Mouse (Mus musculus) spleen, adult 2 months (tissue): ENCODE data around the gene Lrrc23. TPM values are rescaled to one million over a fixed set of nuclear protein-coding genes. Genes with fewer than 3 reads are reported as not detected.

Experiments used
- DNase-seq, 2 experiments: peaks; one replicate each; pipeline versions ENCODE4 v3.0.0 to v3.0.0-alpha.2; 2012 to 2021; ENCODE audit warnings: low spot score in 2 of 2, low read depth in 1 of 2
- H3K27ac ChIP-seq: fragments of 200-500 bp; 2 replicates; pipeline ENCODE4 v1.5.1; 2012; ENCODE audit warnings: low read length, inconsistent platforms; ENCODE audit not compliant: insufficient read depth
- H3K27me3 ChIP-seq: fragments of 200-500 bp; 2 replicates; pipeline ENCODE4 v1.6.1; 2012; ENCODE audit warnings: mild to moderate bottlenecking, moderate library complexity, low read length, inconsistent platforms; ENCODE audit not compliant: control insufficient read depth, insufficient read depth
- H3K36me3 ChIP-seq: fragments of 200-500 bp; 2 replicates; pipeline ENCODE4 v1.6.1; 2012; ENCODE audit warnings: mild to moderate bottlenecking, low read length, inconsistent platforms; ENCODE audit not compliant: control insufficient read depth, insufficient read depth
- H3K4me1 ChIP-seq: fragments of 200-500 bp; 2 replicates; pipeline ENCODE4 v1.6.1; 2011; ENCODE audit warnings: inconsistent platforms; ENCODE audit not compliant: control insufficient read depth, insufficient read depth, insufficient read length
- H3K4me3 ChIP-seq: fragments of 200-500 bp; 2 replicates; pipeline ENCODE4 v1.5.1; 2011; ENCODE audit warnings: mild to moderate bottlenecking, inconsistent platforms; ENCODE audit not compliant: insufficient read depth, insufficient read length; ENCODE audit errors: extremely low read depth
- CTCF ChIP-seq: fragments of 200-500 bp; IDR thresholded peaks from 2 replicates; pipeline ENCODE4 v1.5.1; 2011; ENCODE audit warnings: mild to moderate bottlenecking, inconsistent platforms; ENCODE audit not compliant: insufficient read depth, insufficient read length, insufficient replicate concordance; ENCODE audit errors: extremely low read depth
- POLR2A ChIP-seq: fragments of 200-500 bp; IDR thresholded peaks from 2 replicates; pipeline ENCODE4 v1.6.1; 2011; ENCODE audit warnings: low read depth, low read length, inconsistent platforms
- WGBS: fragments of 180-500 bp; shearing (Covaris S2); methylation state at CpG from one replicate; pipeline ENCODE4 v1.1.7; 2018; 5-methylcytosine and 5-hydroxymethylcytosine counted together
- polyA plus RNA-seq: library from polyadenylated mRNA; depleted of rRNA; stranded (reverse); fragments of >200 nt; gene quantifications from 2 replicates; pipeline ENCODE4 v1.2.3, GENCODE M21; 2012

The Lrrc23 gene
- polyA plus RNA-seq, 1 experiment = 1.8 TPM

GRCm38 (mm10) chr6:124757351-124757880 lies 22.1 kb downstream of the Lrrc23 start:
- DNase-seq = no peak
- Histone ChIP-seq H3K27me3 (no peaks in the 10 kb centered on the region), H3K36me3 (no peaks in the 10 kb centered on the region), H3K4me1 (no peaks in the 10 kb centered on the region; the same call in 1 of the 2 replicates), H3K27ac (0 out of 2 replicates have a peak overlapping the region, but pooled peaks have one; percentile 11), H3K4me3 (peak overlapping the region; percentile 91; the same call in 1 of the 2 replicates)
- TF ChIP-seq POLR2A (no peak), CTCF (no peak)
- 42% methylated on average over 5 of the region's 5 CpGs for WGBS

- Histone ChIP-seq H3K27me3 (no peaks in the 10 kb centered on the region), H3K4me3 (peak overlapping the region; percentile 91), H3K4me1 (no peaks in the 10 kb centered on the region; the same call in 1 of the 2 replicates), H3K27ac (peak overlapping the region; percentile 63), H3K36me3 (no peaks in the 10 kb centered on the region)
- peak in 1 of 2 experiments; percentile 55 for DNase-seq
- TF ChIP-seq CTCF (no peak), POLR2A (no peak)
- 5% methylated on average over 48 of the region's 54 CpGs for WGBS
These were observed 22.7 kb downstream of the Lrrc23 start for GRCm38 (mm10) chr6:124756652-124757350.

GRCm38 (mm10) chr6:124755831-124756595 lies 23.5 kb downstream of the Lrrc23 start, which contains the start of the genes Gm45234 and Atn1:
Gm45234 (minus strand) TSS chr6:124756021.
Atn1 (minus strand) TSS chr6:124756524.
- peak in 1 of 2 experiments; percentile 11 for DNase-seq
- Histone ChIP-seq H3K36me3 (no peaks in the 10 kb centered on the region), H3K4me3 (peak within 1 kb of the TSS; percentile 91), H3K4me1 (no peaks in the 10 kb centered on the region; the same call in 1 of the 2 replicates), H3K27me3 (no peaks in the 10 kb centered on the region), H3K27ac (peak within 1 kb of the TSS; percentile 63)
- TF ChIP-seq CTCF (no peak), POLR2A (no peak)
- 2% methylated on average over 70 of the region's 100 CpGs for WGBS

GRCm38 (mm10) chr6:124755306-124755705 lies 24.2 kb downstream of the Lrrc23 start:
- WGBS = 43% methylated on average over 3 of the region's 3 CpGs
- H3K27ac ChIP-seq = no peak overlapping the region

GRCm38 (mm10) chr6:124753861-124754260 lies 25.7 kb downstream of the Lrrc23 start:
- WGBS = 89% methylated on average over 2 of the region's 2 CpGs
- Histone ChIP-seq H3K27ac (no peak overlapping the region), H3K4me3 (no peak overlapping the region), H3K36me3 (peaks cover 4% of the 10 kb centered on the region; the same call in 1 of the 2 replicates), H3K4me1 (no peaks in the 10 kb centered on the region; the same call in 1 of the 2 replicates), H3K27me3 (no peaks in the 10 kb centered on the region)
- DNase-seq = no peak
- no peak for TF ChIP-seq CTCF

More at GRCm38 (mm10) chr6:124755306-124755705, 24.2 kb downstream of the Lrrc23 start:
- Histone ChIP-seq H3K27me3 (no peaks in the 10 kb centered on the region), H3K36me3 (no peaks in the 10 kb centered on the region), H3K4me3 (peak overlapping the region; percentile 91), H3K4me1 (no peaks in the 10 kb centered on the region; the same call in 1 of the 2 replicates)
- no peak for DNase-seq
- TF ChIP-seq POLR2A (no peak), CTCF (no peak)

- peaks cover 7% of the 10 kb centered on the region for H3K36me3 ChIP-seq
- TF ChIP-seq POLR2A (no peak), CTCF (no peak)
- no peaks in the 10 kb centered on the region for H3K27me3 ChIP-seq
- peaks cover 4% of the 10 kb centered on the region; the same call in 1 of the 2 replicates for H3K4me1 ChIP-seq
- no peak overlapping the region for H3K4me3 ChIP-seq
- no peak for DNase-seq
- 72% methylated on average over 8 of the region's 8 CpGs for WGBS
- H3K27ac ChIP-seq = 0 out of 2 replicates have a peak overlapping the region, but pooled peaks have one; percentile 32
These were observed 29.1 kb downstream of the Lrrc23 start for GRCm38 (mm10) chr6:124750405-124750804.
